Mouse (Mus musculus) megakaryocyte, embryonic 14.5 days (primary cell): ENCODE results near the gene St6galnac3.

ENCODE experiments used
- FLI1 ChIP-seq: IDR thresholded peaks from 2 replicates; pipeline ENCODE4 v1.6.1; 2012; ENCODE audit warnings: low read length, inconsistent platforms, mixed read lengths
- GATA1 ChIP-seq: IDR thresholded peaks from 3 replicates; pipeline ENCODE4 v1.6.1; 2012; ENCODE audit warnings: mixed read lengths, low read length, inconsistent platforms, borderline replicate concordance

DNA sequence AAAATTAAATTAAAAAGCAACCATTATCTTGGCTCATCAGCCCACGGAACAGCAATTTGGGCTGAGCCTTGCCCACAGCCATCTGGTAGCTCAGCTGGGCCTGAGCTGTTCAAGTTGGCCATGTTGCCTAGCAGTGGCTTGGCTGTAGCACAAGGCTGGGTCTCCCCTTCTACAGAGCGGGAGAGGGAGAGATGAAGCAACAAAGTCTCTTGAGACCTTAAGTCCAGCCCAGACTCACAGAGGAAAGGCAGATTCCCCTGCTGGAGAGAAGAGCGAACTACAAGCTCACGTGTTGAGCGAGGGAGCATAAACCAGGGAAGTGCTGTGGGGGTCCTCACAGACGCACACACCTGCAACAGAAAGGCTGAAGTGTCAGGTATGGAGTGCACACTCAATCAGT, 126.3 kb downstream of the St6galnac3 start:
- TF ChIP-seq GATA1 (no peak), FLI1 (no peak)
